In the genomic region with DNA sequence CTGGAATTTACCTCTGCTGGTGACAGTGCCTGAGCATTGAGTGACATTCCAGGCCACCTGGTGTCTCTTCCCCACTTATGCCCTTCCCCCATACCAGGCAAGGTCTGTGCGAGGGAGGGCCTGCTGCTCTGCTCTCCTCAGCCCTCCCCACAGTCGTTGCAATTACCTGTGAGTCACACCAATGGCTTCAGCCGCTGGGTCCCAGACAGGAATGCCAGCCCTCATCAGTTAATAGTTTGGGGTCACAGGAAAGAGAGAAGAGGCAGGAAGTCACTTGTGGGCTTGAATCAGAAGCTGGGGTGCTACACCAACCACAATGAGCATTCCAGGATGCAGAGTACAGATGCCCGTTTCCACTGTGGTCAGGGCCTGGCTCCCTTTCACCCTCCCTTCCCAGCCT, we compare ENCODE assay signal across 24 mouse cellular contexts. TPM values are rescaled to one million over a fixed set of nuclear protein-coding genes. Genes with fewer than 3 reads are reported as not detected.
DNase-seq lines count a peak whose midpoint lies in the region; ATAC-seq and TF ChIP-seq lines count a peak whose summit lies in the region.
"Had no signal": no experiment of that assay in that cellular context is flagged by ENCODE, and none has a peak within 500 bp of the region (broad histone marks: within the 10 kb centered on the region; RNA-seq: fewer than 3 reads in every experiment).

No protein-coding gene starts in this region.

- no peak overlapping the region for H3K9ac ChIP-seq in midbrain, embryonic 11.5 days (ENCODE audit: low read length)
- no peak overlapping the region for H3K9ac ChIP-seq in midbrain, postnatal 0 days (replicated peaks; ENCODE audit: low read length, poor library complexity, severe bottlenecking)
- H3K9ac ChIP-seq in ES-E14 (ENCODE audit: insufficient read depth, low read depth, low read length, poor library complexity, severe bottlenecking) = 0 out of 2 replicates have a peak overlapping the region, but pooled peaks have one; percentile 1
- no peak overlapping the region for H3K9ac ChIP-seq in liver, embryonic 12.5 days
- H3K9ac ChIP-seq: forebrain, embryonic 15.5 days; hindbrain, embryonic 15.5 days; liver, embryonic 13.5 days; lung, embryonic 15.5 days; neural tube, embryonic 13.5 days had no signal

- H3K27ac ChIP-seq in midbrain, embryonic 11.5 days (ENCODE audit: low read depth, low read length) = no peak overlapping the region
- no peak overlapping the region for H3K27ac ChIP-seq in midbrain, postnatal 0 days (ENCODE audit: low read depth, low read length)
- no peak overlapping the region; the same call in 1 of the 2 replicates for H3K27ac ChIP-seq in ES-E14 (ENCODE audit: insufficient read depth, low read depth, low read length, poor library complexity, severe bottlenecking)
- H3K27ac ChIP-seq in liver, embryonic 12.5 days = no peak overlapping the region
- H3K27ac ChIP-seq: forebrain, embryonic 15.5 days; hindbrain, embryonic 15.5 days; kidney, postnatal 0 days; layer of hippocampus, adult 2 months; left cerebral cortex, adult 2 months; liver, embryonic 13.5 days; lung, embryonic 15.5 days; neural tube, embryonic 13.5 days had no signal

- no peak overlapping the region for H3K4me2 ChIP-seq in midbrain, embryonic 11.5 days
- H3K4me2 ChIP-seq in midbrain, postnatal 0 days (ENCODE audit: low read depth, low read length, poor library complexity, severe bottlenecking) = no peak overlapping the region
- no peak overlapping the region for H3K4me2 ChIP-seq in liver, embryonic 12.5 days
- H3K4me2 ChIP-seq: forebrain, embryonic 15.5 days; hindbrain, embryonic 15.5 days; liver, embryonic 13.5 days; lung, embryonic 15.5 days; neural tube, embryonic 13.5 days had no signal

- 87% methylated on average over 4 of the region's 4 CpGs for WGBS in midbrain, embryonic 11.5 days
- WGBS in midbrain, postnatal 0 days = 84% methylated on average over 4 of the region's 4 CpGs
- 60% methylated on average over 4 of the region's 4 CpGs for WGBS in liver, embryonic 12.5 days (ENCODE audit: insufficient replicate concordance)

- no peaks in the 10 kb centered on the region for H3K9me3 ChIP-seq in midbrain, embryonic 11.5 days (ENCODE audit: control insufficient read depth, low read length)
- H3K9me3 ChIP-seq in midbrain, postnatal 0 days (ENCODE audit: low read length) = no peaks in the 10 kb centered on the region
- H3K9me3 ChIP-seq in ES-E14 (ENCODE audit: control insufficient read depth, insufficient read depth, low read depth, low read length) = no peaks in the 10 kb centered on the region
- H3K9me3 ChIP-seq in liver, embryonic 12.5 days (replicated peaks) = no peaks in the 10 kb centered on the region
- H3K9me3 ChIP-seq: forebrain, embryonic 15.5 days; hindbrain, embryonic 15.5 days; liver, embryonic 13.5 days; lung, embryonic 15.5 days; neural tube, embryonic 13.5 days had no signal

- no peak for ATAC-seq in midbrain, embryonic 11.5 days (ENCODE audit: low FRiP score)
- ATAC-seq in midbrain, postnatal 0 days (ENCODE audit: low FRiP score) = no peak
- no peak for ATAC-seq in liver, embryonic 12.5 days
- ATAC-seq: forebrain, embryonic 15.5 days had no signal

- no peaks in the 10 kb centered on the region for H3K4me1 ChIP-seq in midbrain, embryonic 11.5 days (ENCODE audit: control insufficient read depth, insufficient read depth, low read length)
- no peaks in the 10 kb centered on the region for H3K4me1 ChIP-seq in midbrain, postnatal 0 days (ENCODE audit: insufficient read depth, low read length)
- peaks cover 0 to 9% of the 10 kb centered on the region in 2 experiments; a peak in 2 of 4 replicates for H3K4me1 ChIP-seq in ES-E14 (ENCODE audit: control insufficient read depth in 2 of 2, insufficient read depth in 2 of 2, low read length in 2 of 2, poor library complexity in 1 of 2)
- H3K4me1 ChIP-seq in liver, embryonic 12.5 days = no peaks in the 10 kb centered on the region
- H3K4me1 ChIP-seq: forebrain, embryonic 15.5 days; hindbrain, embryonic 15.5 days; liver, embryonic 13.5 days; lung, embryonic 15.5 days; neural tube, embryonic 13.5 days had no signal

- no peak for TF ChIP-seq CTCF in midbrain, postnatal 0 days (IDR thresholded peaks at IDR 0.05)

- H3K4me3 ChIP-seq in midbrain, embryonic 11.5 days (ENCODE audit: low read depth, low read length) = no peak overlapping the region
- no peak overlapping the region for H3K4me3 ChIP-seq in midbrain, postnatal 0 days (ENCODE audit: low read depth, low read length)
- no peak overlapping the region for H3K4me3 ChIP-seq in ES-E14 (ENCODE audit: insufficient read depth in 1 of 2, low read depth in 1 of 2, low read length in 2 of 2, poor library complexity in 1 of 2, severe bottlenecking in 1 of 2)
- H3K4me3 ChIP-seq in liver, embryonic 12.5 days = no peak overlapping the region
- H3K4me3 ChIP-seq: forebrain, embryonic 15.5 days; hindbrain, embryonic 15.5 days; layer of hippocampus, adult 2 months; left cerebral cortex, adult 2 months; liver, embryonic 13.5 days; lung, embryonic 15.5 days; neural tube, embryonic 13.5 days had no signal

- no peaks in the 10 kb centered on the region for H3K27me3 ChIP-seq in midbrain, embryonic 11.5 days (ENCODE audit: control insufficient read depth, insufficient read depth, low read length)
- no peaks in the 10 kb centered on the region for H3K27me3 ChIP-seq in midbrain, postnatal 0 days (ENCODE audit: insufficient read depth, low read length)
- H3K27me3 ChIP-seq in liver, embryonic 12.5 days (replicated peaks) = no peaks in the 10 kb centered on the region
- H3K27me3 ChIP-seq: CH12.LX; forebrain, embryonic 15.5 days; hindbrain, embryonic 15.5 days; liver, embryonic 13.5 days; lung, embryonic 15.5 days; neural tube, embryonic 13.5 days had no signal

- peak; percentile 12 for DNase-seq in midbrain, embryonic 11.5 days (ENCODE audit: low spot score, missing footprints)
- DNase-seq in midbrain, postnatal 0 days (ENCODE audit: low spot score) = no peak
- DNase-seq in ES-E14 (ENCODE audit: low read depth, low spot score) = no peak
- DNase-seq in fibroblast of lung, adult 2 months (ENCODE audit: low read depth) = peak; percentile 42
- no peak for DNase-seq in testis, postnatal 10 days (ENCODE audit: low spot score)
- no peak for DNase-seq in neural tube, embryonic 10.5 days (ENCODE audit: extremely low spot score, low spot score)
- DNase-seq: cerebellum, postnatal 10 days; heart, postnatal 10 days; kidney, adult 11 months; liver, embryonic 13.5 days; right cerebral cortex, postnatal 4 days had no signal

- H3K36me3 ChIP-seq in midbrain, embryonic 11.5 days (ENCODE audit: control insufficient read depth, insufficient read depth, low read length) = no peaks in the 10 kb centered on the region
- no peaks in the 10 kb centered on the region for H3K36me3 ChIP-seq in midbrain, postnatal 0 days (ENCODE audit: insufficient read depth, low read length)
- H3K36me3 ChIP-seq in ES-E14 (ENCODE audit: control insufficient read depth, insufficient read depth, low read length, poor library complexity, severe bottlenecking) = no peaks in the 10 kb centered on the region
- no peaks in the 10 kb centered on the region for H3K36me3 ChIP-seq in liver, embryonic 12.5 days
- H3K36me3 ChIP-seq: forebrain, embryonic 15.5 days; hindbrain, embryonic 15.5 days; liver, embryonic 13.5 days; lung, embryonic 15.5 days; neural tube, embryonic 13.5 days had no signal

- in situ Hi-C loops in ES-E14 (cut with MboI; ENCODE audit: low sequenced_read_pairs in 2 of 2, unreplicated experiment in 2 of 2) = no loop called here

TF ChIP-seq in ES-E14, 5 proteins besides CTCF, POLR2A, EP300 and RAD21:
- no peak for TF ChIP-seq CHD2 (IDR thresholded peaks at IDR 0.05; ENCODE audit: low read depth, low read length)
- no peak for TF ChIP-seq ZNF384 (IDR thresholded peaks at IDR 0.05; ENCODE audit: low read depth, low read length)
- no peak for TF ChIP-seq ZC3H11A (IDR thresholded peaks at IDR 0.05; ENCODE audit: borderline replicate concordance, low read depth, low read length)
- no peak for TF ChIP-seq MAFK (IDR thresholded peaks at IDR 0.05; ENCODE audit: insufficient read depth, low read depth, low read length)
- TF ChIP-seq HCFC1 (IDR thresholded peaks at IDR 0.05; ENCODE audit: borderline replicate concordance, insufficient read depth, low read length) = no peak

RNA-seq across cellular contexts. Expression of gene Ninj2, which starts 41.6 kb away (rescaled TPM):
- not detected in 2 replicates for polyA plus RNA-seq in midbrain, embryonic 11.5 days (2014; fragmentation: Nextera tagmentation; extraction: Ambion mirVana)
- total RNA-seq in midbrain, postnatal 0 days (2014; rRNA removed) = not detected in 2 replicates
- not detected in 2 replicates for polyA plus RNA-seq in midbrain, postnatal 0 days (2015; fragmentation: Nextera tagmentation; extraction: Ambion mirVana)
- 0.90 and 1.2 TPM in 2 replicates for total RNA-seq in ES-E14 (2012; rRNA removed)
- not detected in 2 replicates for polyA plus RNA-seq in liver, embryonic 12.5 days (2016; fragmentation: Nextera tagmentation; extraction: Ambion mirVana)
- total RNA-seq: adrenal gland, adult 18-20 months; heart, adult 8-10 months; heart, postnatal 10 days; megakaryocyte-erythroid progenitor cell, adult 5-6 weeks had no signal
- polyA plus RNA-seq: forebrain, embryonic 15.5 days; hindbrain, embryonic 15.5 days; kidney, postnatal 0 days; limb, embryonic 11.5 days; liver, embryonic 13.5 days; neural tube, embryonic 13.5 days had no signal

Comparison
In these comparisons a context has a peak if more than half of its experiments do, and no peak if none do; other contexts are left out.
1. DNase-seq: peak in midbrain, embryonic 11.5 days (single experiment) and fibroblast of lung, adult 2 months (single experiment); none in midbrain, postnatal 0 days (single experiment), ES-E14 (single experiment), testis, postnatal 10 days (single experiment) and neural tube, embryonic 10.5 days (single experiment).